Mouse (Mus musculus): Measurements from ENCODE around the gene Plekhm3. TPM values are rescaled to one million over a fixed set of nuclear protein-coding genes. Genes with fewer than 3 reads are reported as not detected.

Gene Plekhm3
- polyA plus RNA-seq, 1 experiment = 0.03 TPM

DNA sequence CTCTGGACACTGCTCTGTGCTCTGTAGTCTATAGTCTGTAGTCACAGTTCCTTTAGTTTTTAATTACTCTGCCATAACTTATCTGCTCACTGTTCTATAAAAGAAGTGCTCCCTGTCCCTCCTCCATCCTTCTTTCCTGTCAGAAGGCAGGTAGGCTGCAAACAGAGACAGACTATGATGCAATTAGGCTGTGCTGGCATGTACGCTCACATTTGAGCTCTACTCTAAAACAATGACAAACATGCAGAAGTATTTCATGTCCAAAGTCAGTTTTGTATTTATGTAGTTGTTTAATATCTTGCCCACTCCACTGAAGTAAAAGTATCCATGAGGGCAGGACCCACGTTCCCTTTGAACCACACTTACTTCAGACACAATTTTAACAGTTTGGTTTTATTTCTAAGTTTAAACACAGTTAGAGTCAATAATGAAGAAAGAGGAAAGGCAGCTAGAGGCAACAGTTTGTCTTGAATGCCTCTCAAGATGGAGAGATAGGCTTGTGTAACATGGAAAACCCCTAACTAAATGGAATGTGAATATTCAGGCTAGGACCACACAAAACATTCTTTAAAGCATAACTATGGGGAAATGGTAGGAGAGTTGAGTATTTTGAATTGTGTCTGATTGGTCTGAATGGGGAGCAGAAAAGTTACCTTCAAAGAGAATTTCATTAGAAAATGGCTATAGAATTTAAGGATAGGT lies 69.0 kb downstream of the Plekhm3 start:
- no peaks in the 10 kb centered on the region for H3K27me3 ChIP-seq (ENCODE audit: control insufficient read depth)
- TF ChIP-seq GATA1 (IDR thresholded peaks at IDR 0.05; ENCODE audit: low read length) (no peak), TAL1 (IDR thresholded peaks at IDR 0.05; ENCODE audit: low read length) (no peak)
- H3K4me1 ChIP-seq (ENCODE audit: control insufficient read depth) = no peaks in the 10 kb centered on the region
- no peak overlapping the region for H3K4me3 ChIP-seq (replicated peaks)
- H3K9me3 ChIP-seq (ENCODE audit: control insufficient read depth, low read length) = no peaks in the 10 kb centered on the region
- H3K36me3 ChIP-seq (ENCODE audit: control insufficient read depth) = 0 out of 2 replicates have a peak, but pooled peaks cover 2% of the 10 kb centered on the region

DNA sequence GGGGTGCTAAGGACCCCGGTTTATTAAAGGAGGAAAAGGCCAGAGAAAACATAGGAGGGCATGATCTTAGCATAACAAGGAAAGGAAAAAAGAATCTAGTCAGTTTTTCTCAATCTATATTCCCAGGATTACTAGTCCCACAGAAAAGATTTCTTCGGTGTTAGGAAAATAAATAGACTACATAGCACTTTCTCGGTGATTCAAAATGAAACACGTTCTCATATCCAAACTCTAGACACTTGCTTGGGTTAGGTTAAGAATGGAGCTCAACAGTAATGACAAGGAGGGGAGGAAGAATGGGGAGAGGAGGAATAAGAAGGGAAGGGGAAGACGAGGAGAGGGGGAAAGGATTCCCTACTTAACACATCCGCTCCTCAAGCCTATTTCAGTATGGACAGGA lies 69.9 kb downstream of the Plekhm3 start:
- H3K36me3 ChIP-seq (ENCODE audit: control insufficient read depth) = 0 out of 2 replicates have a peak, but pooled peaks cover 2% of the 10 kb centered on the region
- no peaks in the 10 kb centered on the region for H3K9me3 ChIP-seq (ENCODE audit: control insufficient read depth, low read length)
- TF ChIP-seq TAL1 (IDR thresholded peaks at IDR 0.05; ENCODE audit: low read length) = no peak
- TF ChIP-seq GATA1 (IDR thresholded peaks at IDR 0.05; ENCODE audit: low read length) = no peak
- no peak overlapping the region for H3K4me3 ChIP-seq (replicated peaks)
- H3K27me3 ChIP-seq (ENCODE audit: control insufficient read depth) = no peaks in the 10 kb centered on the region
- H3K4me1 ChIP-seq (ENCODE audit: control insufficient read depth) = no peaks in the 10 kb centered on the region

DNA sequence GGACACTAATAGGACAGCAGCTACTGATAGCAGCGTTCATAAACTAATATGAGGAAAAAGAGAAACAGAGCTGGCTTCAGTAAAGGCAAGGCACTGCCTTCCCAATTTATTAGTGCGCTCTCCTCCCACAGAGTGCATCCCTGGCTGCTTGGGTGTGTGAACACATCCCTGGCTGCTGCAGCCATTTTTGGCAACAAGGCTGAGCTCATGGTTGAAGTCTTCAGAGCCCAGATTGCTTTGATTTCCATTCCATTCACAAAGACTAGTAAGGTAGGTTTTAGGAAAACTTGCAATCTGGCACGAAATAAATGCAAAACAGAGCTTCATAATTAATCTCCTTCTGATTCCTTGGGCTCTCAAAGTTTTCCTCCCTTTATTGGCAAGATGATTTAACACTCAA lies 71.3 kb downstream of the Plekhm3 start:
- Histone ChIP-seq H3K9me3 (ENCODE audit: control insufficient read depth, low read length) (no peaks in the 10 kb centered on the region), H3K4me1 (ENCODE audit: control insufficient read depth) (no peaks in the 10 kb centered on the region), H3K4me3 (replicated peaks) (no peak overlapping the region), H3K36me3 (ENCODE audit: control insufficient read depth) (0 out of 2 replicates have a peak, but pooled peaks cover 2% of the 10 kb centered on the region), H3K27me3 (ENCODE audit: control insufficient read depth) (no peaks in the 10 kb centered on the region)
- TF ChIP-seq GATA1 (IDR thresholded peaks at IDR 0.05; ENCODE audit: low read length) = no peak
- TF ChIP-seq TAL1 (IDR thresholded peaks at IDR 0.05; ENCODE audit: low read length) = no peak

DNA sequence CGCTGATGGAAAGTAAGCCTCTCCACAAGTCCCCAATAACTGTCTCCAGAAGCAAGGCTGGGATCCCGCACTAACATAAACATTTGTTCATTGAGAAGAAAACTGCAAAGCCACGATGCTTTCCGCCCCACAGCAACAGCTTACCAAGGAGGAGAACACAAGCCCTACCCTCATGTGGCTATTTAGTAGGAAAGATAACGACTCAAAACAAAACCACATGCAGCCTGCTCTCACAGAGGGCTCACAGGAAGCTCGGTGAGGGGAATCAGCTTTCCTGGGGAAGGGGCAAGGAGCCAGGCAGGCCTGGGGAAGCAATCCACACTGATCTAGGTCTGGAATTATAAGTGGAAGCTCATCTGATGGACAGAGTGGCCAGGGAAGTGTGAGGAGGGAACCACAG lies 72.6 kb downstream of the Plekhm3 start:
- Histone ChIP-seq H3K9me3 (ENCODE audit: control insufficient read depth, low read length) (no peaks in the 10 kb centered on the region), H3K27me3 (ENCODE audit: control insufficient read depth) (no peaks in the 10 kb centered on the region), H3K36me3 (ENCODE audit: control insufficient read depth) (0 out of 2 replicates have a peak, but pooled peaks cover 2% of the 10 kb centered on the region), H3K4me3 (replicated peaks) (no peak overlapping the region), H3K4me1 (ENCODE audit: control insufficient read depth) (no peaks in the 10 kb centered on the region)
- no peak for TF ChIP-seq TAL1 (IDR thresholded peaks at IDR 0.05; ENCODE audit: low read length)
- TF ChIP-seq GATA1 (IDR thresholded peaks at IDR 0.05; ENCODE audit: low read length) = no peak

DNA sequence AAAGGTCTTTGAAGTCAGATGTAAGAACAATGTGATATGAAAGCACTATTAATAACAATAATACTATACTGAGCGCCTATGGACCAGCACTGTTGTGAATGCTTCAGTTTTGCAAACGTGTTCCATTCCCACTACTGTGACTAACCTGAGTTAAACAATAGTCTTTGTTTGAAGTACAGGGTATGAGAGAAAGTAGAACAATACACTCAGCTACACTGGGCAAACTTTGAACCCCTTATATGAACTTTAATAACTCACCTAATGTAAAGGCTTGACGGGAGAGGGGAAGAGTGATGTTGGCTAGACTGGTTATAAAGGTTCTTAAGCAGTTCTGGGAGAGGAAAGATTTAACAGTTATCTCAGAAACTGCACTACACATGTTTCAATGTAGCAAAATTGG lies 76.0 kb downstream of the Plekhm3 start:
- Histone ChIP-seq H3K4me3 (replicated peaks) (no peak overlapping the region), H3K27me3 (ENCODE audit: control insufficient read depth) (no peaks in the 10 kb centered on the region), H3K9me3 (ENCODE audit: control insufficient read depth, low read length) (no peaks in the 10 kb centered on the region), H3K36me3 (ENCODE audit: control insufficient read depth) (0 out of 2 replicates have a peak, but pooled peaks cover 2% of the 10 kb centered on the region), H3K4me1 (ENCODE audit: control insufficient read depth) (no peaks in the 10 kb centered on the region)
- TF ChIP-seq TAL1 (IDR thresholded peaks at IDR 0.05; ENCODE audit: low read length) (no peak), GATA1 (IDR thresholded peaks at IDR 0.05; ENCODE audit: low read length) (no peak)

DNA sequence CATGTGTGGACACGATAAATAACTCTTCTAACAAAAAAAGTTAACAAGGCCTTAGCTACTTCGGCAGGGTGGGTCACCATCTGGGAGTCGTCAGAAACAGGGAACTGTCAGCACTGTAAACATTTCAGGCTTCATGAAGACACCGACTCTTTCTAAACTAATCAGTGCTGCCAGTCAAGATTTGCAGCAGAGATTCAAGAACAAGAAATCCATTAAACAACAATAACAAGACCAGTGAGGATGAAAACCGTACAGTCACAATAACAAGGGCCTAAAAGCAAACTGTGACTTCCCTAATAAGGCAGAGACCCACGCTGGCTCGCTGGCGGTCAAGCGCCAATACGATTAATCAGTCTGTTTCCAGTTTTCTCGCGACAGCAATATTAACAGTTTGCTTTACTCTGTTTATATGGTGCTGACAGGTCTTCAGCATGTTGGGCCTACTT lies 77.8 kb downstream of the Plekhm3 start:
- no peak for TF ChIP-seq TAL1 (IDR thresholded peaks at IDR 0.05; ENCODE audit: low read length)
- no peak for TF ChIP-seq GATA1 (IDR thresholded peaks at IDR 0.05; ENCODE audit: low read length)
- Histone ChIP-seq H3K9me3 (ENCODE audit: control insufficient read depth, low read length) (no peaks in the 10 kb centered on the region), H3K4me3 (replicated peaks) (no peak overlapping the region), H3K4me1 (ENCODE audit: control insufficient read depth) (no peaks in the 10 kb centered on the region), H3K36me3 (ENCODE audit: control insufficient read depth) (0 out of 2 replicates have a peak, but pooled peaks cover 2% of the 10 kb centered on the region), H3K27me3 (ENCODE audit: control insufficient read depth) (no peaks in the 10 kb centered on the region)

DNA sequence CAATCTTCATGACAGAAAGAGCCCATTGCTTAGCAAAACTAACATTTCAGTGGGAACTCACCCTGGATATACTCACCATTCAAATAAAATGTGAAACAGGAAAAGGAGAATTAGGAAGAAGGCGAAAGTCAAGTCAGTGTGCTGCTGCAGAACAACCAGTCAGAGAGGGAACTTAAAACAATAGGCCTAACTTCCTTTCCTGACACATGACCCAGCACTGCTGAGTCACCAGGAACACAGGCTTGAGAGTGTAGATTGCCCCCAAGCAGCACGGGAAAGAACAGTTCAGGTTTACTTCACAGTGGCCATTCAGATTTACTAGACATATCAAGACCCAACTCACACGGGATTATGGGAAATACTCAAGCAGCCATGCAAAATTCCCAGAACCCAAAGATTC lies 80.3 kb downstream of the Plekhm3 start:
- H3K27me3 ChIP-seq (ENCODE audit: control insufficient read depth) = no peaks in the 10 kb centered on the region
- no peak for TF ChIP-seq TAL1 (IDR thresholded peaks at IDR 0.05; ENCODE audit: low read length)
- no peak for TF ChIP-seq GATA1 (IDR thresholded peaks at IDR 0.05; ENCODE audit: low read length)
- H3K4me3 ChIP-seq (replicated peaks) = no peak overlapping the region

DNA sequence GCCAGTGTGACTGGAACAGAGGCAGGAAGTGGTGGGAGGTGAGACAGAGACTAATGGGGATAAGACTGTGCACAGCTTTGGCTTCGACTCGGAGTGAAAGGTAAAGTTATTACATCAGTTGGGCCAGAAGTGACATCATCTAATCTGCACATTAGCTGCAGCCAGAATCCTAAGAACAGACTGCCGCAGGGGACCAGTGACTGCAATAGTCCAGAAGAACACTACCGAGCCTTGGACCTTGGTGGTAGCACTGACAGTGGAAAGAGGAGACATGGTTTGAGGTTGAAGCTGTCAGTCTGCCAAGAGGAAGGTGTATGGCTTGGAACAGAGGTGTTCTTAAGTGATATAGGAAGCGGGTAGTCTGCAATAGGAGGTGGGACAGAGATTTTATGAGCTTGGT lies 80.9 kb downstream of the Plekhm3 start:
- H3K4me3 ChIP-seq (replicated peaks) = no peak overlapping the region
- no peaks in the 10 kb centered on the region for H3K27me3 ChIP-seq (ENCODE audit: control insufficient read depth)
- no peaks in the 10 kb centered on the region for H3K4me1 ChIP-seq (ENCODE audit: control insufficient read depth)
- H3K36me3 ChIP-seq (ENCODE audit: control insufficient read depth) = no peaks in the 10 kb centered on the region
- no peaks in the 10 kb centered on the region for H3K9me3 ChIP-seq (ENCODE audit: control insufficient read depth, low read length)
- TF ChIP-seq TAL1 (IDR thresholded peaks at IDR 0.05; ENCODE audit: low read length) (no peak), GATA1 (IDR thresholded peaks at IDR 0.05; ENCODE audit: low read length) (no peak)

More for the DNA sequence above, 80.3 kb downstream of the Plekhm3 start:
- Histone ChIP-seq H3K4me1 (ENCODE audit: control insufficient read depth) (no peaks in the 10 kb centered on the region), H3K36me3 (ENCODE audit: control insufficient read depth) (no peaks in the 10 kb centered on the region), H3K9me3 (ENCODE audit: control insufficient read depth, low read length) (no peaks in the 10 kb centered on the region)

DNA sequence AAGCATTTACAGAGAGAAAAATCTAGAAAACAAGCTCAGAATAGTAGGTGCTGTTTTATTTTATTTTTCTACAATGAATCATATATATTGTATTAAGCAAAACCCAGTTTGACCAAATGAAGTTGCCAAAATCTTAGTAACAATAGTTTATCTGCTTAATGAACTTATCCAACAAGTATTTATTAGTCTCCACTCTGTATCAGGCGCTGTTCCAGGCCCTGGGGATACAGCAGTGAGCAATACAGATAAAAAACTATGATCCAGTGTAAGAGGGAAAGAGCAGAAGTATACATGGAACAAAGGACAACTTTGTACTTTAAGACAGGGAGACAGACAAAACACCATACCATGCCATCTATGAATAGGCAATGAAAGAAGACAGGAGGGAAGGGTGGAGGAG lies 81.5 kb downstream of the Plekhm3 start:
- Histone ChIP-seq H3K27me3 (ENCODE audit: control insufficient read depth) (no peaks in the 10 kb centered on the region), H3K9me3 (ENCODE audit: control insufficient read depth, low read length) (no peaks in the 10 kb centered on the region), H3K4me3 (replicated peaks) (no peak overlapping the region), H3K36me3 (ENCODE audit: control insufficient read depth) (no peaks in the 10 kb centered on the region), H3K4me1 (ENCODE audit: control insufficient read depth) (no peaks in the 10 kb centered on the region)
- TF ChIP-seq TAL1 (IDR thresholded peaks at IDR 0.05; ENCODE audit: low read length) (no peak), GATA1 (IDR thresholded peaks at IDR 0.05; ENCODE audit: low read length) (no peak)

All from erythroblast, embryonic 14.5 days (primary cell).